Mouse (Mus musculus) myocyte (in vitro differentiated cells): ENCODE data around the gene Por. TPM values are rescaled to one million over a fixed set of nuclear protein-coding genes. Genes with fewer than 3 reads are reported as not detected.

Experiments used
- H3K27me3 ChIP-seq: one replicate; pipeline ENCODE4 v1.6.1; 2011; ENCODE audit not compliant: control insufficient read depth, insufficient read depth, insufficient read length
- H3K36me3 ChIP-seq: one replicate; pipeline ENCODE4 v1.6.1; 2011; ENCODE audit not compliant: control insufficient read depth, insufficient read depth
- H3K4me2 ChIP-seq: one replicate; pipeline ENCODE4 v1.6.1; 2011; ENCODE audit warnings: low read depth, control low read depth
- H3K4me3 ChIP-seq: one replicate; pipeline ENCODE4 v1.5.1; 2011; ENCODE audit warnings: mild to moderate bottlenecking, control low read depth, moderate library complexity
- H3K79me2 ChIP-seq: one replicate; pipeline ENCODE4 v1.6.1; 2011; ENCODE audit not compliant: control insufficient read depth, insufficient read depth
- H3ac ChIP-seq: one replicate; pipeline ENCODE4 v1.6.1; 2011; ENCODE audit not compliant: control insufficient read depth, insufficient read length
- CEBPB ChIP-seq: IDR thresholded peaks from 2 replicates; pipeline ENCODE4 v1.6.1; 2011; ENCODE audit warnings: mild to moderate bottlenecking, moderate library complexity; ENCODE audit not compliant: poor library complexity, insufficient read depth, severe bottlenecking
- E2F4 ChIP-seq: IDR thresholded peaks from one replicate; pipeline ENCODE4 v1.6.1; 2011; ENCODE audit warnings: mild to moderate bottlenecking, control low read depth, moderate library complexity; ENCODE audit not compliant: insufficient read depth
- MAX ChIP-seq: IDR thresholded peaks from one replicate; pipeline ENCODE4 v1.6.1; 2011; ENCODE audit warnings: low read depth, mild to moderate bottlenecking, control low read depth
- MYOD1 ChIP-seq, 3 experiments: IDR thresholded peaks; one replicate each; pipeline ENCODE4 v1.6.1; 2011; ENCODE audit warnings: control low read depth in 2 of 3, low read depth in 2 of 3, mild to moderate bottlenecking in 2 of 3, moderate library complexity in 1 of 3; ENCODE audit not compliant: insufficient read length in 2 of 3, control insufficient read depth in 1 of 3
- MYOG ChIP-seq, 3 experiments: IDR thresholded peaks; one replicate each; pipeline ENCODE4 v1.6.1; 2011; ENCODE audit warnings: control low read depth in 2 of 3, low read depth in 2 of 3, mild to moderate bottlenecking in 2 of 3; ENCODE audit not compliant: insufficient read length in 2 of 3, control insufficient read depth in 1 of 3, insufficient read depth in 1 of 3
- POLR2A ChIP-seq: IDR thresholded peaks from one replicate; pipeline ENCODE4 v1.6.1; 2011; ENCODE audit warnings: low read depth, mild to moderate bottlenecking, control low read depth, moderate library complexity; ENCODE audit not compliant: insufficient read length
- POLR2AphosphoS2 ChIP-seq: IDR thresholded peaks from one replicate; pipeline ENCODE4 v1.6.1; 2011; ENCODE audit warnings: low read depth, control low read depth; ENCODE audit not compliant: insufficient read length
- REST ChIP-seq: IDR thresholded peaks from one replicate; pipeline ENCODE4 v1.6.1; 2011; ENCODE audit warnings: mild to moderate bottlenecking, control low read depth, moderate library complexity; ENCODE audit not compliant: insufficient read depth, insufficient read length
- SRF ChIP-seq: IDR thresholded peaks from one replicate; pipeline ENCODE4 v1.6.1; 2011; ENCODE audit warnings: low read depth; ENCODE audit not compliant: control insufficient read depth, insufficient read length
- TCF12 ChIP-seq: IDR thresholded peaks from one replicate; pipeline ENCODE4 v1.6.1; 2011; ENCODE audit warnings: mild to moderate bottlenecking, control low read depth; ENCODE audit not compliant: poor library complexity, insufficient read depth, severe bottlenecking
- TCF3 ChIP-seq: IDR thresholded peaks from one replicate; pipeline ENCODE4 v1.6.1; 2011; ENCODE audit warnings: low read depth, control low read depth; ENCODE audit not compliant: insufficient read length
- USF1 ChIP-seq: IDR thresholded peaks from one replicate; pipeline ENCODE4 v1.6.1; 2011; ENCODE audit warnings: low read depth, mild to moderate bottlenecking, control low read depth, moderate library complexity
- polyA plus RNA-seq: library from polyadenylated mRNA; unstranded; fragments of >200 nt; fragmentation: generic; extraction: Trizol; gene quantifications from one replicate; pipeline ENCODE4 v1.2.1, GENCODE M21; 2012; ENCODE audit warnings: missing spikeins

Gene Por
- polyA plus RNA-seq, 1 experiment, result 90.6 TPM

GRCm38 (mm10) chr5:135778471-135779445 lies 108.9 kb downstream of the Por start, which contains the start of gene Mdh2:
TSS of gene Mdh2 (plus strand) at chr5:135778480.
- peaks cover 17% of the 10 kb centered on the region for H3K36me3 ChIP-seq
- H3K4me3 ChIP-seq, result peak within 1 kb of the TSS; percentile 99
- TF ChIP-seq USF1 (no peak), SRF (peak; percentile 47), REST (peak; percentile 39), POLR2AphosphoS2 (peak; percentile 98), POLR2A (peak; percentile 99), MYOG (IDR thresholded peaks at IDR 0.05; ENCODE audit: control insufficient read depth in 1 of 3, insufficient read depth in 1 of 3, insufficient read length in 2 of 3, low read depth in 2 of 3) (no peak)
- H3K4me2 ChIP-seq, result peak within 1 kb of the TSS; percentile 92
- H3K27me3 ChIP-seq, result no peaks in the 10 kb centered on the region
- peak within 1 kb of the TSS; percentile 67 for H3ac ChIP-seq
- H3K79me2 ChIP-seq, result peaks cover 38% of the 10 kb centered on the region

- Histone ChIP-seq H3K4me2 (peak overlapping the region; percentile 92), H3ac (no peak overlapping the region), H3K4me3 (no peak overlapping the region), H3K27me3 (no peaks in the 10 kb centered on the region), H3K79me2 (peaks cover 38% of the 10 kb centered on the region), H3K36me3 (peaks cover 31% of the 10 kb centered on the region)
- TF ChIP-seq MYOG (IDR thresholded peaks at IDR 0.05; ENCODE audit: control insufficient read depth in 1 of 3, insufficient read depth in 1 of 3, insufficient read length in 2 of 3, low read depth in 2 of 3), result no peak
- no peak for TF ChIP-seq TCF12
- no peak for TF ChIP-seq CEBPB
- no peak for TF ChIP-seq REST
- no peak for TF ChIP-seq MAX
- no peak for TF ChIP-seq SRF
- no peak for TF ChIP-seq POLR2A
- no peak for TF ChIP-seq E2F4
- TF ChIP-seq TCF3, result no peak
Observed at GRCm38 (mm10) chr5:135780331-135780730, 110.5 kb downstream of the Por start.

GRCm38 (mm10) chr5:135782901-135783300 lies 113.1 kb downstream of the Por start:
- Histone ChIP-seq H3K79me2 (peaks cover 38% of the 10 kb centered on the region), H3K4me3 (no peak overlapping the region), H3ac (no peak overlapping the region), H3K27me3 (no peaks in the 10 kb centered on the region), H3K4me2 (no peak overlapping the region), H3K36me3 (peaks cover 55% of the 10 kb centered on the region)
- TF ChIP-seq SRF (no peak), POLR2AphosphoS2 (no peak), POLR2A (no peak), USF1 (no peak), TCF3 (no peak), TCF12 (no peak), REST (no peak), MYOD1 (IDR thresholded peaks at IDR 0.05; ENCODE audit: control insufficient read depth in 1 of 3, insufficient read length in 2 of 3, low read depth in 2 of 3) (no peak)

Other genes starting within 250 kb of the Por start
- 65.2 TPM for gene Hip1, start 124.9 kb upstream of the Por start, polyA plus RNA-seq
- gene Ccl26, start 106.5 kb upstream of the Por start, polyA plus RNA-seq, result not detected
- gene Ccl24, start 97.0 kb upstream of the Por start, polyA plus RNA-seq, result not detected
- gene Rhbdd2, start 37.4 kb upstream of the Por start, polyA plus RNA-seq, result 16.7 TPM
- 32.7 TPM for gene Tmem120a, start 74.4 kb downstream of the Por start, polyA plus RNA-seq
- 0.07 TPM for gene Styxl1, start 108.4 kb downstream of the Por start, polyA plus RNA-seq
- gene Mdh2, start 108.4 kb downstream of the Por start, polyA plus RNA-seq, result 725 TPM
- gene Srrm3, start 136.9 kb downstream of the Por start, polyA plus RNA-seq, result not detected
- gene Hspb1, start 217.9 kb downstream of the Por start, polyA plus RNA-seq, result 622 TPM